ENCODE assay signal across 20 mouse cellular contexts in genomic region chr10:48663300-48663699, GRCm38 (mm10).
"Had no signal": no experiment of that assay in that cellular context is flagged by ENCODE, and none has a peak within 500 bp of the region (broad histone marks: within the 10 kb centered on the region; RNA-seq: fewer than 3 reads in every experiment).

No protein-coding gene starts in this region.

- H3K9ac ChIP-seq: lung, embryonic 15.5 days; midbrain, embryonic 12.5 days; neural tube, embryonic 13.5 days; neural tube, embryonic 15.5 days had no signal

- H3K9me3 ChIP-seq: lung, embryonic 15.5 days; midbrain, embryonic 10.5 days; midbrain, embryonic 12.5 days; neural tube, embryonic 13.5 days; neural tube, embryonic 15.5 days had no signal

- ATAC-seq: lung, postnatal 0 days; midbrain, embryonic 16.5 days had no signal

- H3K4me2 ChIP-seq: lung, embryonic 15.5 days; midbrain, embryonic 12.5 days; neural tube, embryonic 13.5 days; neural tube, embryonic 15.5 days had no signal

- DNase-seq: lung, adult 2 months; lung, postnatal 14 days; lung, postnatal 4 days; midbrain, embryonic 14.5 days; retina, postnatal 1 day; right cerebral cortex, adult 18-20 months; right cerebral cortex, postnatal 25 days; right cerebral cortex, postnatal 4 days; spleen, adult 18-20 months; thymus, adult 18-20 months; thymus, postnatal 14 days; thymus, postnatal 36 days had no signal

- H3K36me3 ChIP-seq: lung, embryonic 15.5 days; midbrain, embryonic 10.5 days; midbrain, embryonic 12.5 days; neural tube, embryonic 13.5 days; neural tube, embryonic 15.5 days had no signal

- H3K27me3 ChIP-seq: lung, embryonic 15.5 days; midbrain, embryonic 12.5 days; neural tube, embryonic 13.5 days; neural tube, embryonic 15.5 days had no signal

- H3K27ac ChIP-seq: lung, embryonic 15.5 days; midbrain, embryonic 10.5 days; midbrain, embryonic 12.5 days; neural tube, embryonic 13.5 days; neural tube, embryonic 15.5 days had no signal

- H3K4me1 ChIP-seq: lung, embryonic 15.5 days; midbrain, embryonic 10.5 days; midbrain, embryonic 12.5 days; neural tube, embryonic 13.5 days; neural tube, embryonic 15.5 days had no signal

- H3K4me3 ChIP-seq: lung, embryonic 15.5 days; midbrain, embryonic 10.5 days; midbrain, embryonic 12.5 days; myocyte; neural tube, embryonic 13.5 days; neural tube, embryonic 15.5 days had no signal
